Mouse (Mus musculus) urinary bladder, postnatal 4 days (tissue): ENCODE results near the gene Ppip5k2.

ENCODE experiments used
- DNase-seq, 2 experiments: peaks; one replicate each; pipeline ENCODE4 v3.0.0; 2021 to 2022; ENCODE audit warnings: low spot score in 2 of 2

Ppip5k2 gene

DNA sequence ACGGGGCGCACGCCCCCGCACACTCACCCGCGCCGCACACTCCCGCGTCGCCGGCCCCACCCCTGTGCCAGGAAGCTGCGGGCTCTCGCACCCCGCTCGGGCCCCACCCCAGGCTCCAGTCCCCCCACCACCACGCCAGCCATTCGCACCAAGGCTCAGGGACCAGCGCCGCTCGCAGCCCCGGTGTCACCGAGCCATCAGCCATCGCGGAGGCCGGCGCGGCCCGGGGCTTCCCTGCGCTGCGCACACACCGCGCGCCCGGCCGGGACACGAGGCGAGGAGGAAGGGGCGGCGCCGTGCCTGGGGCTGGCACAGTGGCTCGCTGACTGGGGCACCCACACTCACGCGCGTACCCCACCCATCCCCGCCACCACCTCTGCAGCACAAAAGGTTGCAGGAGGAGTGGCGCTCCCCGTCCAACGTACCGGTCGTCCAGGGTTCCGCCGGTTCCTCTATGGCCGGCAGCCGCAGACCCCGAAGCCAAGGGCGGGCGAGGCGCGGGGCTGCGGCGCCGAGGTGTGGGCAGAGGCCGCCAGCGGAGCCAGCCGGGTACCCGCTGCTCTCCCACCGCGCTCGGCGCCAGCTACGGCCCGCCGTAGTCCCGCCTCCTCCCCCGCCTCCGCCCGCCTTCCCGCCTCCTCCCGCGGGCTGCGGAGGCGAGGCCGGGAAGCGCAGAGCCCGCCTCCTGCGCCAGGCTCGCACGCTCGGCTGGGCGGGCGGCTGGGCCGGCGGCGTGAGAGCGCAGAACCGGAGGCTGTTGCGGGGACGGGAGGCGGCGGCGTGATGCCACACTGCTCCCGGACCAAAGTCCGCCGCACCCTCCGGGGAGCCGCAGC, 108.6 kb downstream of the Ppip5k2 start, which contains the start of gene D1Ertd622e:
Gene D1Ertd622e (minus strand): TSS at position 669 of the 836 bp plus-strand sequence.
- peak; percentile 72 to 76 for DNase-seq

- peak; percentile 53 to 69 for DNase-seq
Measured at GRCm38 (mm10) chr1:97660687-97661405, 109.4 kb downstream of the Ppip5k2 start.

DNA sequence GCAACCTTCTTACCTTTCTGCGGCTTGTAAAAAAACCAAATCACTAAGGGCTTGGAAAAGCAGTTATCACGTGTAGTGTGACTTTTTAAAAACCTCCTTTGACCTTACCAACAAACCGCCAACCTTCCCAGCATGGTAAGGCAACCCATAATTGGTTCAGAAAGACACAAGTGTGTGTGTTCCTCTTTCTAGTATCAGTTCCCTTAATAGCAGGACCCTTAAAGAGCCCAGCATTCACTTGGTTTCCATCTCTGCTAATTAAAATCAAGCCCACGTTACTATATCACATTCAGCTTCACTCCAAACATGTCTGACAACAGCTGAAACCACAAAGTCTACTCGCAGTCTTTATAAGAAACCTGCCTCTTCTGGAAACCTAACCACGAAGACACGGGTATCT, 110.8 kb downstream of the Ppip5k2 start:
- no peak for DNase-seq

DNA sequence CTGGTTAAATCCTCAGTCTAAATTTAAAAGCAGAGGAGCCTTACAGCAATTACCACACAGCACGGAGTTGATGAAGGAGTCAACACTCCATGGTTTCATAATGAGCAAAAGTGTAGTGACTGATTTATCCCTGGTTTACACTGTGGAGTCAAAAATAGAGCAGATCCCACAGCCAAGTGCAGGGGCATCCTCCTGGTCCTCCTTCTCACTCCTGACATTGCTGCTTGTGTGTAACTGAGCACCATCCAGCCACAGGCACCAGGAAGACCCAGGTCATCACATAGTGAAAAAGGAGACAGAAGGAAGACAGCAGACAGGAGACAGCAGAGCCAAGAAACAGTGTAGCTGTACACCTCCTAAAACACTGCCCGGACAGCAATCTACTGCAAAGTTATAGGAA, 112.4 kb downstream of the Ppip5k2 start:
- DNase-seq, result no peak

DNA sequence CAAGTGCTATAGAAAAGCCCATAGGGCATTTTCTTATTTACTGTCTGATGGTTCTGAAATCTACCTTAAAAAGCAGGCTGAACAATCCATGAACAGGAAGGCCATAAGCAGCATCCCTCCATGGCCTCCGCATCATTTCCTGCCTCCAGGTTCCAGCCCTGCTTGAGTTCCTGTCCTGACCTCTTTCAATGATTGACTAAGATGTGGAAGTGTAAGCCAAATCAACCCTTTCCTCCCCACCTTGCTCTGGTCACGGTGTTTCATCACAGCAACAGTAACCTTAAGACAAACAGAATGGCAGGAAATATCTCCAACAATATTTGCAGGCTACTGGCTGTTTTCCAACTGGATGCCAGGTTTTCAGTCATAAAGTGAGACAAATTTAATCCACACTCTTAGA, 113.0 kb downstream of the Ppip5k2 start:
- no peak for DNase-seq
